Mouse (Mus musculus) adrenal gland, adult (tissue): Measurements from ENCODE around the gene Acta1.

Experiments used
- DNase-seq, 2 experiments: peaks; one replicate each; pipeline ENCODE4 v3.0.0; 2022 to 2023; ENCODE audit warnings: low spot score in 1 of 2; ENCODE audit not compliant: inconsistent age in 2 of 2

Gene Acta1

DNA sequence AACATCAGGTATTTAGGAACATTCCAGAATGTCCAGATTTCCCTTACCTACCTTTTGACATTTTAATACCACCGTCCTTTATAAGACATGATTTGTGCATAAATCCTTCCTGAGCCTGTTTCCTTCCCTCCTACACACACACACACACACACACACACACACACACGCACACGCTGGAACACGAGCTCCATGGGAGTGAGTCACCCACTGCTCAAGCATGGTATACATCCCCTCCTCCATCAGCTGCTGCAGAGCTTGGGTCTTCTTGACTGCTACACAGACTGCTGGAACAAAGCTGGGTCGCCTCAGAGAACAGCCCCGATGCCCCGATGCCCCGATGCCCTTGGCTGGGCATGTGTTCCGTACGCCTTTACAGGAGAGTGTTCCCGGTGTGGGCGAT lies 48.0 kb downstream of the Acta1 start:
- DNase-seq: no peak

DNA sequence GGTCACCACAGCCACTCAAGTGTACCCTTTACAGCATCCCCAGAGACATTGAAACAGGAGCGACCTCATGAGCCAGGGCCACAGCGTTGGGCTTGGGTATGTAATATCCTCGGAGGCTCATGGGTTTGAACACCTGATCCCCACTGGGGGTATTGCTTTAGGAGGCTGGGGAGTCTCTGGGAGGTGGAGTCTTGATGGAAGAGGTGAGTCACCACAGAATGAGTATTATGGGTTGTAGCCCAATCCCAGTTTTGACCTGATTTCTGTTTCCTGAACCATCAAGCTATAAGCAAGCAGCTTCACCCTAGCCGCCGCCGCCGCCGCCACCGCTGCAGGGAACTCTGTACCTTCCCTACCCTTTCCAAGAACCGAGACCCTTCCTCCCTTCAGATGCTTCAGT lies 48.6 kb downstream of the Acta1 start:
- peak in 1 of 2 experiments; percentile 43 for DNase-seq

DNA sequence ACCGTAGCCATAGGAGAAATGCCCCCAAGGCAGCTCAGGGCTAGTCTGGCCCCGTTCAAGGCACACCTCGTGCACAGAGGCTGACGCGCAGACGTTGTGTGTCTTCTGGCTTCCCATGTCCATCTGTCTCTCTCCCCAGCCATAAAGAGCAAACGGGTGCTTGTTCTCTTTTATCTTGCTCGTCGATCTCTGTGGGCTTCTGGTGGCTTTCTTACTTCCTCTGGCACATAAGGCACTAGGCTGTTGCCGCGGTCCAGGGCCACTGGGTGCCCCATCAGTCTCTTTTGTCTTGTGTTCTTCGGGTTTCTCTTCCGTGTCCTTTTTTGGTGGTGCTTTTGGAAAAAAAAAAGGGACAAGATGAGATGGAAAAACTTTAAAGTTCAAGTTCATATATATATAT lies 49.4 kb downstream of the Acta1 start:
- DNase-seq: no peak

DNA sequence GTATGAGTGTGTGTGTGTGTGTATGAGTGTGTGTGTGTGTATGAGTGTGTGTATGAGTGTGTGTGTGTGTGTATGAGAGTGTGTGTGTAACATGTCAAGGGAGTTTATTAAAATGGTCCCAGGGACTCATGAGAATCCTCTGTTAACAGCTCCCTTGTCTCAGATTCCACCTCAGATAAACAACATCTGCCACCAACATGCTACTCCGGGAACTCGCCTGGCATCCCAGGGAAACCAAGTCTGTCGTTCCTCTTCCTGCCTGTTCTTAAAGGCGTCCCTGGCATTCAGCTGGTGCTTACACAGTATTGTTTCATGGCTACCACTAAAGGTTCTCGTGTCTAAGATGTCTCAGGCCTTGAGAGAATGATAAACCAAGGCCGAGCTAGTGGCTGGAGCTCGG lies 50.2 kb downstream of the Acta1 start:
- no peak for DNase-seq

DNA sequence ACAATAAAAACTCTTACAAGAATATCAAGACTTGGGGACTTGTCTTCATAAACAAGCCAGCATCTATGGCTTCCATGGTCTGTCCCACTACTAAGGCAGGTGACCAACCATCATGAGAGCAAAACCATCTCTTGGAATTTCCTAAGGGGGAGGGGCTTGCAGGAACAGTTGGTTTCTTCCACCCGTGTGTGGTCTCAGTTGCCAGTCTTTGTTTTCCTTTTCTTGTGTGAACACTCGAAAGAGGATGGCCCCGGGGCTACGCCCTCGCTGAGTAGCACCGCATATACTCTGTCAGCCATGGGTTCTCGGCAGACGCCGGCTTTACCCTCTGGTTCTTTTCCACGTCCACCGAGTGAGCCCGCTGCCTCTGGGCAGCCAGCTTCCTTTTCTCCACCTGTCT lies 52.5 kb downstream of the Acta1 start:
- DNase-seq: no peak
